In the genomic region with DNA sequence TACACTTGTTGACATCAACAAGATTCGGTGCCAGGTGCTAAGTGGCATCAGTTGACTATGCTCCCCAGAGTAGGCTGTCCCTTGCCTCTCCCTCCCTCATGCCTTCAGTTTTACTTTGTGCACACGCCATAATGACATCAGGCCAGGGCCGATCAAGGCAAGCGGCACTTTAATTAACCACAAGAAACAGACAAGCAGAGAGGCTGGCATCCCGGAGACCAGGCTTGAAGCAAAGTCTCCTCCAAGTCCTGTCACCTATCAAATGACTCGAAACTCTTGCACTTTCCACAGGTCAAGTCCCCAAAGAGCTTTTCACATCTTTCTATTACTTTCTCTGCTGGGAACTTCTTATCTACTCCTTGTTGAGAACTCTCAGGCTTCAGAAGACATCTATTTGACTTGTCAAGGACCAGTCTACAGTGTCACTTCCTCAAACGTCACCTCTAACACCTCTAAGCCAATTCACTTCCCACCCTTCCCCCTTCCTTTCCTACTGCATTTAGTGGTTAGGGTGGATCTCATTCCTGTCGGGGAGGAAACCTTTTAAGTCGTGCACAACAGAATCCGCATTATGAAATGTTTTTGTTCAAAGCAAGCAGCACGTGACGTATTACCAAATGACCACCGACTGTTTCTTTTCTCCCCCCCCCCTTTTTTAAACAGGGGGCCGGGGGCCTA, we compare ENCODE assay signal across 8 mouse cellular contexts. TPM values are rescaled to one million over a fixed set of nuclear protein-coding genes. Genes with fewer than 3 reads are reported as not detected.
DNase-seq lines count a peak whose midpoint lies in the region; ATAC-seq and TF ChIP-seq lines count a peak whose summit lies in the region.

No protein-coding gene starts in this region.

- TF ChIP-seq CTCF in heart, adult 2 months (IDR thresholded peaks at IDR 0.05): no peak

- no peak for TF ChIP-seq POLR2A in heart, adult 2 months (IDR thresholded peaks at IDR 0.05; ENCODE audit: insufficient read depth, low read depth, low read length)

- WGBS in heart, adult 2 months: 41% methylated on average over 14 of the region's 14 CpGs
- WGBS in hindbrain, embryonic 14.5 days: 69% methylated on average over 14 of the region's 14 CpGs

- H3K27ac ChIP-seq in heart, adult 2 months: peak overlapping the region; percentile 97; the same call in 1 of the 2 replicates
- no peak overlapping the region for H3K27ac ChIP-seq in ES-E14 (ENCODE audit: insufficient read depth, low read depth, low read length, poor library complexity, severe bottlenecking)
- H3K27ac ChIP-seq in hindbrain, embryonic 14.5 days: no peak overlapping the region

- no peaks in the 10 kb centered on the region for H3K27me3 ChIP-seq in heart, adult 2 months (ENCODE audit: control insufficient read depth, insufficient read depth, low read length)
- no peaks in the 10 kb centered on the region for H3K27me3 ChIP-seq in hindbrain, embryonic 14.5 days (ENCODE audit: control insufficient read depth, insufficient read depth, low read length)
- peaks cover 2% of the 10 kb centered on the region for H3K27me3 ChIP-seq in megakaryocyte, embryonic 14.5 days (replicated peaks)

- TF ChIP-seq EP300 in heart, adult 2 months (IDR thresholded peaks at IDR 0.05; ENCODE audit: insufficient read depth, low read depth, low read length): no peak

- H3K4me3 ChIP-seq in heart, adult 2 months: peak overlapping the region; percentile 87
- peak overlapping the region; percentile 89 to 95 for H3K4me3 ChIP-seq in ES-E14 (ENCODE audit: insufficient read depth in 1 of 2, low read depth in 1 of 2, low read length in 2 of 2, poor library complexity in 1 of 2, severe bottlenecking in 1 of 2)
- peak overlapping the region; percentile 94 for H3K4me3 ChIP-seq in hindbrain, embryonic 14.5 days (replicated peaks; ENCODE audit: low read length)
- peak overlapping the region; percentile 99 for H3K4me3 ChIP-seq in megakaryocyte, embryonic 14.5 days (replicated peaks)

- H3K9me3 ChIP-seq in ES-E14 (ENCODE audit: control insufficient read depth, insufficient read depth, low read depth, low read length): no peaks in the 10 kb centered on the region
- H3K9me3 ChIP-seq in hindbrain, embryonic 14.5 days (ENCODE audit: control insufficient read depth, low read length): no peaks in the 10 kb centered on the region
- H3K9me3 ChIP-seq in megakaryocyte, embryonic 14.5 days: peaks cover 7% of the 10 kb centered on the region; the same call in 1 of the 2 replicates

- intact Hi-C loops in heart, adult 2 months (cut with DNase I): loop anchor here (5.0 kb wide), 1 partner anchor 141 kb away; no protein-coding TSS in a partner anchor

- H3K9ac ChIP-seq in heart, adult 2 months (ENCODE audit: low read depth, low read length): no peak overlapping the region
- peak overlapping the region; percentile 85 for H3K9ac ChIP-seq in ES-E14 (ENCODE audit: insufficient read depth, low read depth, low read length, poor library complexity, severe bottlenecking)
- peak overlapping the region; percentile 90 for H3K9ac ChIP-seq in hindbrain, embryonic 14.5 days

- in situ Hi-C loops in ES-E14 (cut with MboI; ENCODE audit: low sequenced_read_pairs in 2 of 2, unreplicated experiment in 2 of 2): no loop called here

- H3K36me3 ChIP-seq in heart, adult 2 months (ENCODE audit: control insufficient read depth, insufficient read depth, low read length): no peaks in the 10 kb centered on the region
- peaks cover 24% of the 10 kb centered on the region for H3K36me3 ChIP-seq in ES-E14 (ENCODE audit: control insufficient read depth, insufficient read depth, low read length, poor library complexity, severe bottlenecking)
- H3K36me3 ChIP-seq in hindbrain, embryonic 14.5 days (replicated peaks; ENCODE audit: control insufficient read depth, insufficient read depth): peaks cover 41% of the 10 kb centered on the region
- peaks cover 44% of the 10 kb centered on the region for H3K36me3 ChIP-seq in megakaryocyte, embryonic 14.5 days (replicated peaks; ENCODE audit: low read length)

- H3K4me2 ChIP-seq in hindbrain, embryonic 14.5 days (replicated peaks): peak overlapping the region; percentile 82

- DNase-seq in heart, adult 2 months: no peak
- no peak for DNase-seq in heart, adult 8-10 months (ENCODE audit: low spot score)
- DNase-seq in ES-E14 (ENCODE audit: low read depth, low spot score): no peak
- DNase-seq in hindbrain, embryonic 14.5 days (ENCODE audit: low spot score): no peak
- no peak for DNase-seq in right cerebral cortex, postnatal 36 days (ENCODE audit: low spot score in 2 of 2)
- DNase-seq in spleen, adult 18-20 months: no peak
- DNase-seq in layer of hippocampus, postnatal 14 days (ENCODE audit: low spot score in 2 of 2): no peak

- H3K4me1 ChIP-seq in heart, adult 2 months (ENCODE audit: control insufficient read depth, insufficient read depth, low read length): peaks cover 3% of the 10 kb centered on the region
- peaks cover 2 to 6% of the 10 kb centered on the region in 2 experiments; a peak in 2 of 4 replicates for H3K4me1 ChIP-seq in ES-E14 (ENCODE audit: control insufficient read depth in 2 of 2, insufficient read depth in 2 of 2, low read length in 2 of 2, poor library complexity in 1 of 2)
- peaks cover 8% of the 10 kb centered on the region for H3K4me1 ChIP-seq in hindbrain, embryonic 14.5 days (replicated peaks; ENCODE audit: control insufficient read depth, insufficient read depth, low read length)
- H3K4me1 ChIP-seq in megakaryocyte, embryonic 14.5 days: peaks cover 28% of the 10 kb centered on the region

- ATAC-seq in hindbrain, embryonic 14.5 days (ENCODE audit: low FRiP score): no peak

- H3K79me2 ChIP-seq in heart, adult 2 months (replicated peaks; ENCODE audit: control insufficient read depth, insufficient read depth, low read length): no peaks in the 10 kb centered on the region

TF ChIP-seq in ES-E14, 5 proteins besides CTCF, POLR2A, EP300 and RAD21:
- TF ChIP-seq MAFK (IDR thresholded peaks at IDR 0.05; ENCODE audit: insufficient read depth, low read depth, low read length): no peak
- no peak for TF ChIP-seq ZNF384 (IDR thresholded peaks at IDR 0.05; ENCODE audit: low read depth, low read length)
- no peak for TF ChIP-seq ZC3H11A (IDR thresholded peaks at IDR 0.05; ENCODE audit: borderline replicate concordance, low read depth, low read length)
- TF ChIP-seq CHD2 (IDR thresholded peaks at IDR 0.05; ENCODE audit: low read depth, low read length): no peak

RNA-seq across cellular contexts. Expression of a gene that starts 1.0 kb away (rescaled TPM):
- 10 to 100 TPM; 14.0 to 16.7 TPM for total RNA-seq in heart, adult 2 months (2021)
- polyA plus RNA-seq in heart, adult 2 months (2012; rRNA removed): 12.0 and 17.6 TPM in 2 replicates
- 10 to 100 TPM; 16.2 to 18.2 (median 17.3) TPM for total RNA-seq in heart, adult 8-10 months (2022)
- total RNA-seq in ES-E14 (2012; rRNA removed): 9.6 and 17.4 TPM in 2 replicates
- 13.9 and 15.9 TPM in 2 replicates for polyA plus RNA-seq in hindbrain, embryonic 14.5 days (2014; fragmentation: Nextera tagmentation; extraction: Ambion mirVana)
- polyA plus RNA-seq in megakaryocyte, embryonic 14.5 days (2012; ENCODE audit: insufficient read depth, low replicate concordance): 0.53 and 3.6 TPM in 2 replicates
- total RNA-seq in layer of hippocampus, postnatal 14 days (2021): 10 to 100 TPM; 77.1 to 88.8 TPM

RNA-seq across cellular contexts. Expression of a gene that starts 23.0 kb away (rescaled TPM):
- 1 to 10 TPM; 4.9 to 5.6 TPM for total RNA-seq in heart, adult 2 months (2021)
- polyA plus RNA-seq in heart, adult 2 months (2012; rRNA removed): 5.4 and 5.7 TPM in 2 replicates
- 1 to 10 TPM; 5.4 to 8.7 (median 6.8) TPM for total RNA-seq in heart, adult 8-10 months (2022)
- total RNA-seq in ES-E14 (2012; rRNA removed): 29.5 and 32.6 TPM in 2 replicates
- polyA plus RNA-seq in hindbrain, embryonic 14.5 days (2014; fragmentation: Nextera tagmentation; extraction: Ambion mirVana): 12.7 and 13.6 TPM in 2 replicates
- 23.2 and 41.2 TPM in 2 replicates for polyA plus RNA-seq in megakaryocyte, embryonic 14.5 days (2012; ENCODE audit: insufficient read depth, low replicate concordance)
- total RNA-seq in layer of hippocampus, postnatal 14 days (2021): 10 to 100 TPM; 14.6 to 14.7 TPM

RNA-seq across cellular contexts. Expression of a gene that starts 60.0 kb away (rescaled TPM):
- not detected for total RNA-seq in heart, adult 2 months (2021)
- polyA plus RNA-seq in heart, adult 2 months (2012; rRNA removed): not detected in 2 replicates
- total RNA-seq in heart, adult 8-10 months (2022): not detected
- 0.16 TPM in 1 of 2 replicates, not detected in the other for total RNA-seq in ES-E14 (2012; rRNA removed)
- 25.4 and 31.0 TPM in 2 replicates for polyA plus RNA-seq in hindbrain, embryonic 14.5 days (2014; fragmentation: Nextera tagmentation; extraction: Ambion mirVana)
- polyA plus RNA-seq in megakaryocyte, embryonic 14.5 days (2012; ENCODE audit: insufficient read depth, low replicate concordance): not detected in 2 replicates
- under 1 TPM in 1 of 2 experiments, not detected in 1; 0.19 TPM for total RNA-seq in layer of hippocampus, postnatal 14 days (2021)
